Mouse (Mus musculus) adrenal gland, adult 2 months (tissue): Measurements from ENCODE around the gene Plekha6. TPM values are rescaled to one million over a fixed set of nuclear protein-coding genes. Genes with fewer than 3 reads are reported as not detected.
A peak's percentile ranks its signal among the peaks of the same experiment; 100 is the strongest.

Experiments used
- DNase-seq: peaks from one replicate; pipeline ENCODE4 v3.0.0; 2021
- long read RNA-seq: library from polyadenylated mRNA; stranded (forward); transcript quantifications from one replicate; pipeline ENCODE4 v2.0.0, GENCODE M21; 2021
- polyA plus RNA-seq: library from polyadenylated mRNA; depleted of rRNA; stranded (reverse); fragments of >200 nt; gene quantifications from 2 replicates; pipeline ENCODE4 v1.2.3, GENCODE M21; 2012; rRNA removed
- total RNA-seq, 2 experiments: library from RNA; stranded (reverse); gene quantifications; 2 replicates each; pipeline ENCODE4 v1.2.3; 2021

Gene Plekha6
- 10 to 100 TPM; 10.3 to 22.6 TPM for total RNA-seq
- polyA plus RNA-seq: 16.9 and 22.5 TPM in 2 replicates
- long read RNA-seq, partial matches to known transcripts: 2 of 6 reads
- long read RNA-seq, other reads (novel, unspliced or antisense): 4 of 6 reads

GRCm38 (mm10) chr1:133163820-133164431, at the start of gene Plekha6:
Plekha6 (plus strand) TSS chr1:133164210.
- DNase-seq: peak; percentile 61

- DNase-seq: no peak
Observed at GRCm38 (mm10) chr1:133116108-133116507, 47.9 kb upstream of the Plekha6 start.

- DNase-seq: no peak
Observed at GRCm38 (mm10) chr1:133118127-133118526, 45.9 kb upstream of the Plekha6 start.

GRCm38 (mm10) chr1:133118844-133119243, 45.2 kb upstream of the Plekha6 start:
- no peak for DNase-seq

- peak; percentile 56 for DNase-seq
Observed at GRCm38 (mm10) chr1:133119931-133120712, 43.9 kb upstream of the Plekha6 start.

- peak; percentile 44 for DNase-seq
Observed at GRCm38 (mm10) chr1:133121246-133121645, 42.8 kb upstream of the Plekha6 start.

GRCm38 (mm10) chr1:133124137-133124536, 39.9 kb upstream of the Plekha6 start:
- DNase-seq: no peak

- DNase-seq: no peak
Observed at GRCm38 (mm10) chr1:133125640-133126364, 38.2 kb upstream of the Plekha6 start.

- no peak for DNase-seq
Observed at GRCm38 (mm10) chr1:133126365-133126740, 37.7 kb upstream of the Plekha6 start.

- DNase-seq: peak; percentile 56
Observed at GRCm38 (mm10) chr1:133127328-133127727, 36.7 kb upstream of the Plekha6 start.

GRCm38 (mm10) chr1:133129471-133130221, 34.4 kb upstream of the Plekha6 start:
- DNase-seq: peak; percentile 43

- peak; percentile 100 for DNase-seq
Observed at GRCm38 (mm10) chr1:133130638-133131560, 33.1 kb upstream of the Plekha6 start, which contains the start of gene Ppp1r15b. Ppp1r15b (plus strand) TSS chr1:133131143.

GRCm38 (mm10) chr1:133131561-133131905, 32.5 kb upstream of the Plekha6 start:
- DNase-seq: no peak

GRCm38 (mm10) chr1:133131936-133132335, 32.1 kb upstream of the Plekha6 start:
- DNase-seq: peak; percentile 53

- DNase-seq: peak; percentile 47
Observed at GRCm38 (mm10) chr1:133132388-133133326, 31.4 kb upstream of the Plekha6 start.

GRCm38 (mm10) chr1:133133425-133133824, 30.6 kb upstream of the Plekha6 start:
- peak; percentile 29 for DNase-seq

- DNase-seq: peak; percentile 32
Observed at GRCm38 (mm10) chr1:133134071-133134470, 29.9 kb upstream of the Plekha6 start.

- DNase-seq: peak; percentile 38
Observed at GRCm38 (mm10) chr1:133134881-133135280, 29.1 kb upstream of the Plekha6 start.

GRCm38 (mm10) chr1:133135808-133136207, 28.2 kb upstream of the Plekha6 start:
- DNase-seq: no peak

GRCm38 (mm10) chr1:133138401-133138800, 25.6 kb upstream of the Plekha6 start:
- no peak for DNase-seq
